Mouse (Mus musculus) frontal cortex, adult 2 months (tissue): ENCODE measurements at regions not wholly inside any gene's neighbourhood (a gene's known extent, or its start where the extent isn't known, plus 50 kb on each side); places are given as distances from the start of the nearest gene placed in this dataset.

Experiments used
- DNase-seq, 2 experiments: peaks; one replicate each; pipeline ENCODE4 v3.0.0; 2022; ENCODE audit warnings: low spot score in 1 of 2; ENCODE audit errors: extremely low spot score in 1 of 2

- no peak for DNase-seq
Measured at GRCm38 (mm10) chr8:91907178-91907577, 105.3 kb upstream of the Irx3 start.

DNA sequence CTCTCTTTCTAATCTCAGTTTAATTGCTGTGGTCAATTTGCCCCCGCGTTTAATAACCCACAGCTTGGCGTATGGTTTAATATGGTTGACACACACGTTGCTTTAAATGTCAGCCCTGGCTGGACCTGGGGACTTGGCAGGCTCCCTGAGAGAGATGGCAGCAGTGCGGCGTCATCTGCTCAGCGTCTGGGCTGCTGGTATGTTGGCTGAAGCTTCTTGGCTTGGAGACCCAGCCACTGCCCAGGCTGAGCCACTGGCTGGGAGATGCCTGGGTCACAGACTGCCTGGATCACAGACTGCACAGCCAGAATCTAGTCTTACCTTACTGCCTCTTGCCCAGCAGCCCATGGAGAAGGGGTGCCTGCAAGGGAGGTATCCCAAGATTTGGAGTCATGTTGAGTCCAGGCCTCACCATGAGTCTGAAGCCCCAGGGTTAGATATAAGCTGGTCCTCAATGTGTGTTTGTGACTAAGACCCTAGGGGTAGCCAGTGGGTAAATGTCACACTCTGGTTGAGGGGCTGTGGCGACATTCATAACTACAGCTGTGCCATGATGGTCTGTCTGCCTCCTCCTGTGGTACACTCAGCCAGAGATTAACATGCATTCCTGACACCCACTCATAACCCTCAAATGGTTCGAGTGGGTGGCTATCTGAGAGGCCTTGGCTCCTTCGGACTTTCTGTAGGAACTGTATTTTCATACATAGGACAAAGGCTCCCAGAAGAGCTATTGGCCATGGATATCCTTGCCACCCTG, 99.8 kb upstream of the Irx3 start:
- no peak for DNase-seq

- peak in 1 of 2 experiments; percentile 26 for DNase-seq
Measured at GRCm38 (mm10) chr8:91899747-91900146, 97.9 kb upstream of the Irx3 start.

DNA sequence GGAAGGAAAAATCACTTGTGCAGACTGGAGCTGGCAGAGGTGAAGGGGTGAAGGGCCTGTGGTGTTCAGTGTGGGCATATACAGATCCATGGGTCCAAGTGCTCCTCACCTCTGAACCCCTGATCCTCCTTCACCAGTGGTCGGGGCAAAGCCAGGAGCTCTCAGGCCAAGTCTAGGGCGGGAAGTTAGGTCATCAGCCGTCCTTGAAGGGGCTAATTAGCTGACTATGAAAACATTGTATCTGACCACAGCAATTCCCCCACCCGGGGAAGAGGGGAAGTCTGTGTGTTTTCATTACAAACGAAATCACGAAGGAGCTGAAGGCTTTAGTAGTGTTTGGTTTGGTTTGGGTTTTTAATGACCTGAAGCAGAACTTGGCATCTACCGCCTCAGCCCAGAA, 95.5 kb upstream of the Irx3 start:
- DNase-seq = no peak

- no peak for DNase-seq
Measured at GRCm38 (mm10) chr8:91895987-91896386, 94.1 kb upstream of the Irx3 start.

DNA sequence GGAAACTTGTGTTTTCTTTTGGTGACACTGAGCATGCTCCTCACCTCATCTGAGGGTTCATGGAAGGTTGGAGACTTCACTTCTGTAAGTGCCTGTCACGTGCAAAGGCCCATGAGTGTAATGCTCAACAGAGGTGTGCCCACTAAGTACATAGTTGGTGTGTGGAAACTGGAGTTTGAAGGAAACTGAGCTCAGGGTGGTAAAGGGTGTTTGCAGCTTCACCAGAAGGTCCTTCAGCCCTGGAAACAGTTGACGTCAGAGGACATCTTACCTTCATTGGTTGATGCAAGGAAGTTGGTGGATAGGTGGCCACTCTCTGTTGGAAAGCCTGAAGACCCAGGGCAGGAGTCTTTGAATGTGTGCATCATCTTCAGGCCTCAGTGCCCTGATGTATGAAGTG, 83.0 kb upstream of the Irx3 start:
- no peak for DNase-seq

- no peak for DNase-seq
Measured at GRCm38 (mm10) chr8:91884325-91884724, 82.5 kb upstream of the Irx3 start.

GRCm38 (mm10) chr8:91883012-91883411, 81.1 kb upstream of the Irx3 start:
- DNase-seq = no peak

GRCm38 (mm10) chr8:91878886-91879285, 77.0 kb upstream of the Irx3 start:
- no peak for DNase-seq

DNA sequence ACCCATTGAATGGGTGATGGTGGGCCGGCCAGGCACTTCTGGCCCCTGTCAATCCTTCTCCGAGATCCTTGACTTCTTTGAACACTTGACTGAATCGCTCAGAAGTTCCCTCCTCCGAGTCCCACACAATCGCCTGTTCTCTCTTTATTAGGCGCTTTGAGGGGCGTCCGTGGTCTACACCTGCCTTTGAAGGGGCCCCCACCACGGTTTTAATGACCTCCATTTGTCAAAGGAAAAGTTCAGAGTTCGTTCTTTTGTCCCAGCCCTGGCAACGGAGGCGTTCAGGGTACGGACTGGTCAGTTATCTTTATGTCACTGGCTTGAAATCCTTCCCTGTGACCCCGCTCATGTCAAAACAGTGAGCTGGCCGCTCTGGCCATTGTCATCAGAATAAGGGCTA, 74.3 kb upstream of the Irx3 start:
- DNase-seq = no peak

GRCm38 (mm10) chr8:91873232-91873631, 71.4 kb upstream of the Irx3 start:
- no peak for DNase-seq

GRCm38 (mm10) chr8:91872278-91873115, 70.6 kb upstream of the Irx3 start:
- no peak for DNase-seq

- no peak for DNase-seq
Measured at GRCm38 (mm10) chr8:91867069-91867468, 65.2 kb upstream of the Irx3 start.

DNA sequence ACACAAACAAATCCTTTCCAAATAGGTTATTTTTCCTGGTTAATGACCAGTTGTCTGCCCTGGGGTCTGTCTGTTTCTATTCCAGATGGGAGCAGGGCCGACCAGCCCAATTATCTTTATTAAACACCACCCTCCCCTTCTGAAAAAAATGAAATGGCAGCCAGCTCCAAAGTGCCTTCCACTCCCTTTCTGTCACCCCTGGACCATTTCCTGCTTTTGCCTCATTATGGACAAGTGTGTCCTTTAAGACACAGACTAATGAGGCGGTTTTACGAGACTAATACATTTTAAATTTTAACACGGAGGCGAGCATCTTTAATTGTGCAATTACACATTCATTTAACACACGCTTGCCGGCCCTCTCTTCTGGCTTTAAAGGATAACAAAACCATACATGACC, 64.2 kb upstream of the Irx3 start:
- DNase-seq = no peak

DNA sequence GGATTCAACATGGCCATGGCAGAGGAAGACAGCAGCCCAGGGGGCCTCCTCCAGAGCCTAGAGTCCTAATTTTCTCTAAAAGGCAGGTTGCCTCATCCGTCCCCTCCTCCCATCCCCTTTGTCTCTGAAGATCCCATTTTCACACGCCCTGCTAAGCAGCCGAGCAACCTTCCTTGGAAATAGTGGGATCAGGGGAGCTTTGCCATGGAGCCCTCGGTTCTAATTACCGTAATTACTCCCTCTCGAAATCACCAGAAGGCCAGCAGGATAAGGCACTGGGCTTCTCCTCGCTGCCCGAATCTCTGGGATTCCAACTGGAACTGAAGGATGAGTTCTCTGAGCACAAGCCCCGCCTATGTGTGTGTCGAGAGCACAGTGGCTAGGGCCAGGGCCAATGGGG, 63.5 kb upstream of the Irx3 start:
- no peak for DNase-seq

DNA sequence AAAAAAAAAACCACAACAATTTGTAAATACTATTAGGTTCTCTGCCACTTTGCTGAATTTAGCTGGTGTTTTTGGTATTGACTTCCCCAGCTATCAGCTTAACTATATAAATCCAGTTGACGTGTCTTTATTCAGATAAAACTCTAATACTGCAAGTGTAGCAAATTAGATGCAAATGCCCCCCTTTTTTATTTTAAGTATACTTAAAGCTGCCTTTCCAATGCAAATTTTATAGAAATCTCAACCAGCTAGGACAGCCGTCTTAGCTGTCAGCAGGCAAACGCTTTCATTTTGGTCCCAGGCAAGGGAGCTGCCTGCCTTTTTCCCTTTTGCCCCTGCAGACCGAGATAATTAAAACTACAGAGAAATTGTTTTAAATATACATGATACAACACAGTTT, 61.6 kb upstream of the Irx3 start:
- DNase-seq = no peak

GRCm38 (mm10) chr8:91855881-91856280, 54.0 kb upstream of the Irx3 start:
- DNase-seq = no peak

DNA sequence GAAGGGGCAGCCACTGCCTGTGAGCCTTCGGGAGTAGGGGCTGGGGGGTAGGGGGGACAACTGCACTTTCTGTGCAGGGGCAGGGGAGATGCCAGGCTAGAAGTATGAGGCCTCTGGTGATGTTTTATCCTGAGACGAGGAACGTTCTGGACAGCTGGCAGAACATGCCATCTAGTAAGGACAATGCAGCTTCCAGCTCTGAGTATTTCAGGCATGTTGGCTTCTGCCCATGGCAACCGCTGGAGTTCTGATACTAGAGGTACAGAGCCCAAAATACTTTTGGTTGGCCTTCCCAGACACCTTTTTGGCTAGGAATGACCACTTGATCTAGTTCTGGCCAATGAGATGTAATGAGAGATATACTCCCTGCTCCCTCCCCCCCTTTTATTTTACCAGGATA, 52.5 kb upstream of the Irx3 start:
- no peak for DNase-seq

GRCm38 (mm10) chr8:91853803-91854202, 51.9 kb upstream of the Irx3 start:
- no peak for DNase-seq

GRCm38 (mm10) chr8:91853336-91853735, 51.5 kb upstream of the Irx3 start:
- DNase-seq = no peak
